Mouse (Mus musculus): ENCODE data around the gene Ntpcr. TPM values are rescaled to one million over a fixed set of nuclear protein-coding genes. Genes with fewer than 3 reads are reported as not detected.

The Ntpcr gene
- polyA plus RNA-seq, 1 experiment = 9.6 TPM

- H3K4me3 ChIP-seq (ENCODE audit: insufficient read depth, low read depth, low read length) = no peak overlapping the region
- H3K27ac ChIP-seq (replicated peaks; ENCODE audit: low read depth, low read length) = no peak overlapping the region
These were observed 20.6 kb upstream of the Ntpcr start for GRCm38 (mm10) chr8:125709171-125709570.

GRCm38 (mm10) chr8:125711514-125711913 is 18.2 kb upstream of the Ntpcr start:
- H3K4me3 ChIP-seq (ENCODE audit: insufficient read depth, low read depth, low read length) = no peak overlapping the region
- H3K4me1 ChIP-seq (ENCODE audit: control insufficient read depth, insufficient read depth, insufficient read length, low read length) = no peaks in the 10 kb centered on the region
- H3K27ac ChIP-seq (replicated peaks; ENCODE audit: low read depth, low read length) = no peak overlapping the region

More at GRCm38 (mm10) chr8:125709171-125709570, 20.6 kb upstream of the Ntpcr start:
- H3K4me1 ChIP-seq (ENCODE audit: control insufficient read depth, insufficient read depth, insufficient read length, low read length) = no peaks in the 10 kb centered on the region

GRCm38 (mm10) chr8:125716211-125716610 is 13.6 kb upstream of the Ntpcr start:
- no peaks in the 10 kb centered on the region for H3K4me1 ChIP-seq (ENCODE audit: control insufficient read depth, insufficient read depth, insufficient read length, low read length)
- no peak overlapping the region for H3K4me3 ChIP-seq (ENCODE audit: insufficient read depth, low read depth, low read length)
- no peak overlapping the region for H3K27ac ChIP-seq (replicated peaks; ENCODE audit: low read depth, low read length)

GRCm38 (mm10) chr8:125716613-125717012 is 13.2 kb upstream of the Ntpcr start:
- Histone ChIP-seq H3K27ac (replicated peaks; ENCODE audit: low read depth, low read length) (no peak overlapping the region), H3K4me3 (ENCODE audit: insufficient read depth, low read depth, low read length) (no peak overlapping the region), H3K4me1 (ENCODE audit: control insufficient read depth, insufficient read depth, insufficient read length, low read length) (no peaks in the 10 kb centered on the region)

DNA sequence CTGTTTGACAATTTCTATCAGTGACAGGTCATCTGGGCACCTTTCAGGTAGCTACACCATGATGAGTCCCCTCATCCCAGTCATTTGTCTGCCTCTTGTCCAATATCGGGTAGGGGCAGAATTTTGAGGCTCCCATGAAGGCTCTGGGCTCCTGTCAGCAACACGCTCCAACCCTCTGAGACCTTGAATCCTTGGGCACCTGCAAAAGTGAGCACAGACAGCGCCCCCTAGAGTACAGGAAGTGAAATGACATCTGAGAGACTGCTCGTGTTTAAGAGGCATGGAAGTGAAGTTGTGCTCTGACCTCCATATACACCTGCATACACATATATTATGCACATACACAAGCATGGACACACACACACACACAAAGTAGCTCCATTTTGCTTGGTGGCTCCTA is 10.8 kb upstream of the Ntpcr start:
- Histone ChIP-seq H3K4me1 (ENCODE audit: control insufficient read depth, insufficient read depth, insufficient read length, low read length) (no peaks in the 10 kb centered on the region), H3K4me3 (ENCODE audit: insufficient read depth, low read depth, low read length) (no peak overlapping the region), H3K27ac (replicated peaks; ENCODE audit: low read depth, low read length) (no peak overlapping the region)

- Histone ChIP-seq H3K4me3 (ENCODE audit: insufficient read depth, low read depth, low read length) (no peak overlapping the region), H3K27ac (replicated peaks; ENCODE audit: low read depth, low read length) (no peak overlapping the region), H3K4me1 (ENCODE audit: control insufficient read depth, insufficient read depth, insufficient read length, low read length) (no peaks in the 10 kb centered on the region; the same call in 1 of the 2 replicates)
These were observed 7.1 kb upstream of the Ntpcr start for GRCm38 (mm10) chr8:125722675-125723074.

DNA sequence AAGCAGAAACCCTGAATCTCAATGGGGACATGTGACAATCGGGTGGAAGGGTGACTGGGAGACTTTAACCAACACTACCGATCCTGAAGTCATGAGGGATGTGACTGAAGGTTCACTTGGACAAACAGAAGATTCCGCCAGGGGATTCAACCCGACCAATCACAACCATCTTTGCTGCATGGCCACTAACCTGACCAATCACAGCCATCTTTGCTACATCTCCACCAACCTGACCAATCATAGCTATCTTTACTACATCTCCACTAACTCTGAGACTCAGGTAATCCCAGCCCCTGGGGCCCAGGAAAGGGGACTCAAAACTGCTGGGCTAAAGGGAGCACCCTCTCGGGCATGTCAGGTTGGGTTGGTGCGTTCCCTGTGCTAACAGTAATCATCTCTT is 6.3 kb upstream of the Ntpcr start:
- Histone ChIP-seq H3K4me1 (ENCODE audit: control insufficient read depth, insufficient read depth, insufficient read length, low read length) (no peaks in the 10 kb centered on the region; the same call in 1 of the 2 replicates), H3K27ac (replicated peaks; ENCODE audit: low read depth, low read length) (no peak overlapping the region), H3K4me3 (ENCODE audit: insufficient read depth, low read depth, low read length) (no peak overlapping the region)

DNA sequence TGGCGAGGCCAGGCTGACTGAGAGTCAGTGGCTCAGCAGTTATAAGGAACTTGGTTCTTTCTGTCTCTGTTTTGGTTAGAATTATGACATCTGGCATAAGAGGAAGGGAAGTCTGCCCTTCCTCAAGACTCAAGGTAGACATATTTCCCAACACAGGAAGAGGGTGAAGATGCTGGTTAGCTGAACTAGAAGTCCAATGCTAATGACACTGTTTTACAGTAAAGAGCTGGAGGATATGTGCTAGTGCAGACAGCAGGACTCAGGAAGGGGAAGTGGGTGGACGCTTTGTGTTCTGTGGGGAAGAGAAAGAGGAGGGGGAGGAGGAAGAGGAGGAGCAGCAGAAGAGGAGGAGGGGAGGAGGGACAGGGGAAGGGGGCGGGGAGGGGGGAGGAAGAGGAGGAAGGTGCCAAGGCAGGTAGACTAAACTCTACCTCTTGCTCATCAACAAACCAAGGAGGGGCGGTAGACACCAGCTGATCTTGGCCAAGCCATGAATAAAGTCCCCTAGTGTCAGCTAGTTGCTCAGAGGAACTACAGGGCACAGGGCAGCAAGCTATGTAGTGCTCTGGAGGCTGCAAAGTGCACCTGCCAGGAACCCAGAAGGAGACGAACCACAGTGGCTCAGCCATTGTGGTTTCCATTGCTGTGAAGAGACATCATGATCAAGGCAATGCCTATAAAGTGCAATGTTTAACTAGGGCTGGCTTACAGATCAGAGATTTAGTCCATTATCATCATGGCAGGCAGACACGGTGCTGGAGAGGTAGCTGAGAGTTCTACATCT is 4.5 kb upstream of the Ntpcr start:
- Histone ChIP-seq H3K4me1 (ENCODE audit: control insufficient read depth, insufficient read depth, insufficient read length, low read length) (no peaks in the 10 kb centered on the region; the same call in 1 of the 2 replicates), H3K27ac (replicated peaks; ENCODE audit: low read depth, low read length) (peak overlapping the region; percentile 19), H3K4me3 (ENCODE audit: insufficient read depth, low read depth, low read length) (no peak overlapping the region)

GRCm38 (mm10) chr8:125726143-125726542 is 3.6 kb upstream of the Ntpcr start:
- H3K4me1 ChIP-seq (ENCODE audit: control insufficient read depth, insufficient read depth, insufficient read length, low read length) = no peaks in the 10 kb centered on the region; the same call in 1 of the 2 replicates
- no peak overlapping the region for H3K4me3 ChIP-seq (ENCODE audit: insufficient read depth, low read depth, low read length)
- H3K27ac ChIP-seq (replicated peaks; ENCODE audit: low read depth, low read length) = peak overlapping the region; percentile 60

- Histone ChIP-seq H3K4me1 (ENCODE audit: control insufficient read depth, insufficient read depth, insufficient read length, low read length) (no peaks in the 10 kb centered on the region; the same call in 1 of the 2 replicates), H3K27ac (replicated peaks; ENCODE audit: low read depth, low read length) (no peak overlapping the region), H3K4me3 (ENCODE audit: insufficient read depth, low read depth, low read length) (no peak overlapping the region)
These were observed 2.8 kb upstream of the Ntpcr start for GRCm38 (mm10) chr8:125726986-125727385.

DNA sequence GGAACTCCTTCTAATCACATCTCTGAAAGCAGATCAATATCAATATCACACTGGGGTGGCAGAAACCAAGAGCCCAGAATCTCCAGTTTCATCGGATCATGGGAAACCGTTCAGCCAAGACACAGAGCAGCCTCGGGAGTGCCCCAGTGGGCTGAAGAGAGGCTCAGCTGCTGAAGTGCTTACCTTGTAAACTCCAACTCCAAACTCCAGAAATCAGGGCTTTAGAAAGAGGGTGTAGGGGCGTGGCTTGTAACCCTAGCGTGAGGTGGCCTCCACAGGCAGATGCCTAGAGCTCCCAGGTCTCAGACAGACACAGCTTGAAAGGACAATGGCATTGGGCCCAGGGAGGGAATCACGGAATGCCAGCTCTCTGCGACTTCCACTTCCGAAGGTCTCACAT is 2.0 kb upstream of the Ntpcr start:
- no peak overlapping the region for H3K27ac ChIP-seq (replicated peaks; ENCODE audit: low read depth, low read length)
- no peaks in the 10 kb centered on the region; the same call in 1 of the 2 replicates for H3K4me1 ChIP-seq (ENCODE audit: control insufficient read depth, insufficient read depth, insufficient read length, low read length)
- H3K4me3 ChIP-seq (ENCODE audit: insufficient read depth, low read depth, low read length) = no peak overlapping the region

- Histone ChIP-seq H3K4me1 (ENCODE audit: control insufficient read depth, insufficient read depth, insufficient read length, low read length) (no peaks in the 10 kb centered on the region), H3K27ac (replicated peaks; ENCODE audit: low read depth, low read length) (peak overlapping the region; percentile 41; the same call in 1 of the 2 replicates), H3K4me3 (ENCODE audit: insufficient read depth, low read depth, low read length) (peak overlapping the region; percentile 82)
These were observed 4.5 kb downstream of the Ntpcr start for GRCm38 (mm10) chr8:125733964-125734956.

GRCm38 (mm10) chr8:125738956-125739355 is 9.2 kb downstream of the Ntpcr start:
- Histone ChIP-seq H3K4me1 (ENCODE audit: control insufficient read depth, insufficient read depth, insufficient read length, low read length) (no peaks in the 10 kb centered on the region), H3K4me3 (ENCODE audit: insufficient read depth, low read depth, low read length) (no peak overlapping the region), H3K27ac (replicated peaks; ENCODE audit: low read depth, low read length) (no peak overlapping the region)

DNA sequence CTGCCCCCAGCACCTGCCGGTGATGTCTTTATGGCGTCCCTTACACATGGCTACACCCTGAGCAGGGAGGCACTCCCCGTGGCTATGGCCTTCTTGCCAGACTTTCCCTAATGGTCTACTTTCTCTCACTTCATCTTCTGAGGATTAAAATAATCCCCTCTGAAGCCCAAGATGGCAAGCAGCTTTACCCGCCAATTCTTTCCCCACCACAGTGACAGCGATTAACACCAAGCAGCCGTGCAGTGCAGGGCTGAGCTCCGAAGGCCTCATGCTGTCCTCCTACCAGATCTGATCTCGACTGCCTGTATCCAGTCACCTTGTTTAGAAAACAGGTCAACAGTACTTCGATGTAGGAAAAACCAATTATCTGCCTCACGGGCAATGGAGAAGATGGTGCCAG is 10.9 kb downstream of the Ntpcr start:
- Histone ChIP-seq H3K4me1 (ENCODE audit: control insufficient read depth, insufficient read depth, insufficient read length, low read length) (no peaks in the 10 kb centered on the region), H3K27ac (replicated peaks; ENCODE audit: low read depth, low read length) (no peak overlapping the region), H3K4me3 (ENCODE audit: insufficient read depth, low read depth, low read length) (no peak overlapping the region)

DNA sequence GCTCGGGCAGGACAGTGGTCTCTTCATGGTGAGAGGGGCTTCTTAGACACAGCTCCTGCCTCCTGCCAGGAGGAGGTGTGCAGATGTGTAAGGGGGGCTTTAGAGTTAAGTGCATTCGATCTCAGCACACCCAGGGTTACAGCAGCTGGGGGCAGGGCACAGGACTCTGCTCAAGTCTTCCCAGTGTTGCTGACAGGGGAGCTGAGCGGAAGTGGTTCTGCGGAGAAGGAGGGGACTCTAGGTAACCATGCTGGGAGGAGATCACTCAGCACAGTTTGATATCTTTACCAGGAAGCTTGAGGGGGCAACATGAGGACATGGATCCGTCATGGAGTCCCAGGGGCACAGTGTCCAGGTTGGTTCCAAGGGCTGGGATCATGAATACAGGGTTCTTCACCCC is 11.6 kb downstream of the Ntpcr start:
- Histone ChIP-seq H3K27ac (replicated peaks; ENCODE audit: low read depth, low read length) (no peak overlapping the region), H3K4me1 (ENCODE audit: control insufficient read depth, insufficient read depth, insufficient read length, low read length) (no peaks in the 10 kb centered on the region), H3K4me3 (ENCODE audit: insufficient read depth, low read depth, low read length) (no peak overlapping the region)

Measured in brown adipose tissue, adult 24 weeks (tissue).